In genomic region chr8:126516620-126517577, GRCm38 (mm10) we compare ENCODE assay signal across 8 mouse cellular contexts. TPM values are rescaled to one million over a fixed set of nuclear protein-coding genes. Genes with fewer than 3 reads are reported as not detected.
DNase-seq lines count a peak whose midpoint lies in the region; ATAC-seq and TF ChIP-seq lines count a peak whose summit lies in the region.

No protein-coding gene starts in this region.

- H3K27ac ChIP-seq in forebrain, postnatal 0 days (ENCODE audit: low read depth, low read length), result peak overlapping the region; percentile 93

- DNase-seq in MEL-GATA-1-ER (ENCODE audit: extremely low read depth, low read depth), result peak; percentile 94
- DNase-seq in cerebellum, adult 8-10 months, result peak; percentile 94
- peak; percentile 99 for DNase-seq in forebrain, postnatal 0 days
- peak; percentile 96 for DNase-seq in heart, postnatal 25 days (ENCODE audit: low spot score)
- peak; percentile 96 to 98 for DNase-seq in layer of hippocampus, adult 8-10 months (ENCODE audit: low spot score in 2 of 2)
- peak; percentile 94 for DNase-seq in lung, adult 2 months
- DNase-seq in testis, postnatal 14 days (ENCODE audit: low spot score), result peak; percentile 74

- intact Hi-C loops in heart, postnatal 25 days (cut with DNase I), result no loop called here

- ATAC-seq in forebrain, postnatal 0 days, result peak; percentile 95
- ATAC-seq in neutrophil, adult 5-6 weeks (ENCODE audit: extremely low read depth, insufficient number of reproducible peaks, low FRiP score, poor library complexity, severe bottlenecking), result peak; percentile 51; the same call in 1 of the 2 replicates

- 1% methylated on average over 27 of the region's 27 CpGs for whole genome bisulfite sequencing in forebrain, postnatal 0 days
- WGBS in lung, adult 2 months, result 15% methylated on average over 27 of the region's 27 CpGs

- no peak for TF ChIP-seq POLR2A in lung, adult 2 months (IDR thresholded peaks at IDR 0.05; ENCODE audit: borderline replicate concordance, extremely low read depth, low read depth, low read length)

- H3K4me2 ChIP-seq in forebrain, postnatal 0 days (ENCODE audit: low read depth), result peak overlapping the region; percentile 59

- H3K27me3 ChIP-seq in forebrain, postnatal 0 days (ENCODE audit: insufficient read depth, low read length), result no peaks in the 10 kb centered on the region

- no peak for TF ChIP-seq CTCF in forebrain, postnatal 0 days (IDR thresholded peaks at IDR 0.05; ENCODE audit: low read depth)
- no peak for TF ChIP-seq CTCF in lung, adult 2 months (IDR thresholded peaks at IDR 0.05; ENCODE audit: insufficient read depth, low read length)

- H3K4me3 ChIP-seq in forebrain, postnatal 0 days (ENCODE audit: low read depth, low read length), result peak overlapping the region; percentile 30
- H3K4me3 ChIP-seq in lung, adult 2 months (replicated peaks; ENCODE audit: extremely low read depth, low read depth, low read length), result peak overlapping the region; percentile 7

- H3K36me3 ChIP-seq in forebrain, postnatal 0 days (ENCODE audit: insufficient read depth), result no peaks in the 10 kb centered on the region

- H3K4me1 ChIP-seq in forebrain, postnatal 0 days (ENCODE audit: insufficient read depth), result peaks cover 6% of the 10 kb centered on the region; the same call in 1 of the 2 replicates
- peaks cover 12% of the 10 kb centered on the region; the same call in 1 of the 2 replicates for H3K4me1 ChIP-seq in lung, adult 2 months (ENCODE audit: control insufficient read depth, insufficient read depth, low read length)

- H3K9ac ChIP-seq in forebrain, postnatal 0 days, result peak overlapping the region; percentile 51

- H3K9me3 ChIP-seq in forebrain, postnatal 0 days (ENCODE audit: low read length), result no peaks in the 10 kb centered on the region

RNA-seq across cellular contexts. Expression of gene Tarbp1, which starts 42.0 kb away (rescaled TPM):
- total RNA-seq in forebrain, postnatal 0 days (2014; rRNA removed), result 5.6 and 5.8 TPM in 2 replicates
- polyA plus RNA-seq in forebrain, postnatal 0 days (2015; fragmentation: Nextera tagmentation; extraction: Ambion mirVana), result 0.82 and 1.1 TPM in 2 replicates
- total RNA-seq in heart, postnatal 25 days (2021), result 1 to 10 TPM; 4.0 to 5.1 TPM
- 1 to 10 TPM; 4.5 to 5.5 (median 5.2) TPM for total RNA-seq in layer of hippocampus, adult 8-10 months (2022)
- 4.4 TPM in 2 replicates for polyA plus RNA-seq in lung, adult 2 months (2012; rRNA removed)
- total RNA-seq in neutrophil, adult 5-6 weeks (2017), result 3.1 and 4.2 TPM in 2 replicates

Comparison
In these comparisons a context has a peak if more than half of its experiments do, and no peak if none do; other contexts are left out.
1. Peak in every context shown above with its lines: DNase-seq, ATAC-seq, H3K4me3 ChIP-seq and H3K27ac ChIP-seq.